Mouse (Mus musculus) embryonic fibroblast, embryonic 13.5 days (primary cell): ENCODE measurements at regions not wholly inside any gene's neighbourhood (a gene's known extent, or its start where the extent isn't known, plus 50 kb on each side); places are given as distances from the start of the nearest gene placed in this dataset.

ENCODE experiments used
- CTCF ChIP-seq: IDR thresholded peaks from 2 replicates; pipeline ENCODE4 v1.5.1; 2011; ENCODE audit warnings: mild to moderate bottlenecking, control low read depth, low read length, moderate library complexity, borderline replicate concordance; ENCODE audit not compliant: insufficient read depth
- POLR2A ChIP-seq: IDR thresholded peaks from 2 replicates; pipeline ENCODE4 v1.6.1; 2011; ENCODE audit warnings: low read depth, mild to moderate bottlenecking, control low read depth, low read length, moderate library complexity

DNA sequence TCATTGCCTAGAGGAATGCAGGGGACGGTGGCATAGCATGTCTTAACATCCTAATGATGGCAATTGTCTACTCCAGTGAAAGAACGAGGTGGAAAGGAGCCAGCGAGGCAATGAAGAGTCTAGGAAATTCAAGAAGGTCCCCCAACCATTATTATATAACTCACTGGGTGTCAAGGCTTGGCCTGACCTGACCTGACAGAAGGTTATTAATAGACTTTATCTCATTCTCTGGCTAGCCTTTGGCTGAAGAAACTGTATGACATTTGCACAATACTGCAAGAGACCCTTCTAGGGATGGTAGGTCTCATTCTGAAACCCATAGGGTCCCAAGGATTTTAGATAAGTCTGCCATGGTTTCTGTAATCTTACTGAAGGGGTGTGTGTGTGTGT, 121.0 kb upstream of the Jarid2 start:
- TF ChIP-seq POLR2A (no peak), CTCF (no peak)
